Mouse (Mus musculus): ENCODE measurements around the gene Zfp212.

Gene Zfp212

DNA sequence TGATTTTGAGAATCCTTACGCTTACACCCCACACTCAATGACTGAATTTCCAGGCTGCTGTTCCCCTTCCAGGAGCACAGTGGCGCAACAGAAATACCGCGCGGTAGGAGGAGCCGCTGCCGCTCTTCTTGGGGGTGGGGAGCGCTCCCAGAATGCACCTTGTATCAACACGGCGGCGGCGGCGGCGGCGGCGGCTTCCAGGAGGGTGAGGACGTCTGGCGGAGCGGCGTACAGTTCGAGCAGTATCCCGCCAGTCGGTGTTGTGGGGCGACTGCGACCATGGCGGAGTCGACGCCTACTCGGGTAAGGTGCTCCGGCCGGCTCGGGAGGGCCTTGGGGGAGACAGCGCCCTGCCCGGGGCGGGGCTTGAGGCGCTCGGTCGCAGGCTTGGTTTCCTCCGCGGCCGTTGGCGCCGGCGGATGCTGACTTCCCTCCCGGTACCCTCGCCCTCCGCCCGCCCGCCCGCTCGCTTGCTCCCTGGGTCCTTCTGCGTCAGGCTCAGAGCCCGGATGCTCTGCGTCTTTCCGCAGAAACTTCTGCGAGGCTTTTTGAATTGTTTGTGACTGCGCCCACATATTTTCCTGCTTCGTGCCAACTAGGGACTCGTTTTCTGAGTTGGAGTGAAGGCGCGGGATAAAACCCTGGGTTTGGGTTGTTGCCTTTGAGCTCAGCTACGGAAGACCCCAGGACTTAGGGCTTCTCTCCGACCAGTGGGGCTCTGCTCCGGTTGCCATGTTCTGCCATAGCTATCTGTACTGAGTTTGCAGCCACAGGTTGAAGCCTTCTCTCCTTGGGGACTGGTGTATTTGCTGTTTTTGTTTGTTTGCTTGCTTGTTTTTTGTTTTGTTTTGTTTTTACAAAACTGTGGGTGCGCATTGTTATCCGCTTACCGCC, at the start of gene Zfp212:
Gene Zfp212, plus strand, starts transcription at position 30 of the 894 bp plus-strand sequence.
- DNase-seq (ENCODE audit: low spot score), result peak; percentile 93

DNA sequence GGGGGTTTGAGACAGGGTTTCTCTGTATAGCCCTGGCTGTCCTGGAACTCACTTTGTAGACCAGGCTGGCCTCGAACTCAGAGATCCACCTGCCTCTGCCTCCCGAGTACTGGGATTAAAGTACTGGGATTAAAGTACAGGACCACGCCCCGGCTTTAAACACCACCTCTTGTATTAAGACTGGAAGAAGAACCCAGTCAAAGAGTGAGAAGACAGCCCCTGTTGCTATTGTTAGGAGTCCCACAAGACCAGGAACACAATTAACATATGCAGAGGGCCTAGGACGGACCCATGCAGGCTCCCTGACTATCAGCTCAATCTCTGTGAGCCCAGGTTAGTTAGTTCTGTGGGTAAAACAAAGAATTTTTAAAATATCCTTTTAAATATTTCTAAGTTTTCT, 48.0 kb upstream of the Zfp212 start:
- no peak for DNase-seq (ENCODE audit: low spot score)

GRCm38 (mm10) chr6:47877058-47877457, 43.2 kb upstream of the Zfp212 start, which contains the start of gene Zfp282:
TSS of gene Zfp282 (plus strand) at chr6:47877204.
- DNase-seq (ENCODE audit: low spot score), result no peak

DNA sequence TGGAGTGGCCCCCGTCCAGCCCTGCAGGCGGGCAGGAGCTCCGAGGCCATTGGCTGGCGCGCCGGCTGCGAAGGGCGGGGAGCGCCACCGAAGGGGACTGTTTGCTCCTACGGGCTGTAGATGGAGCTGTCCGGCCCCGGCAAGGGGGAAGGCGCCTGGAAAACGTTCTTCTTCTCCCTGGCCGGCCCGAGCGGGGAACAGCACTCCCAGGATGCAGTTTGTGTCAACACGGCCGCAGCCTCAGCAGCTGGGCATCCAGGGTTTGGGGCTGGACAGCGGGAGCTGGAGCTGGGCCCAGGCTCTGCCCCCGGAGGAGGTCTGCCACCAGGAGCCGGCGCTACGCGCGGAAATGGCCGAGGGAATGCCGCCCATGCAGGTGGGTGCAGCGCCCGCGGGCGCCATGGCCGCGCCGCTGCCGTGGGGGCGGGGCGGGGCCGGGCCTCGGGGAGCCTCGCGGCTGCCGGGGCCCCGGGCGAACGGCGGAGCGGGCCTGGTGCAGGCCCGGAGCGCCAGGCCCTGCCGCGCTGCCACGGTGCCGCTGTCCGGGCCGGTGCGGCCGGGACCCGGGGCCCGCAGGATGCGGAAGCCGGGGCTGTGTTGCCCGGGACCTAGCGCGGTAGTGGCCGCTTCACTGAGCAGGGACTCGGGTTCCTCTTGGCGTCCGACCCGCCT, 42.7 kb upstream of the Zfp212 start:
- peak; percentile 92 for DNase-seq (ENCODE audit: low spot score)

DNA sequence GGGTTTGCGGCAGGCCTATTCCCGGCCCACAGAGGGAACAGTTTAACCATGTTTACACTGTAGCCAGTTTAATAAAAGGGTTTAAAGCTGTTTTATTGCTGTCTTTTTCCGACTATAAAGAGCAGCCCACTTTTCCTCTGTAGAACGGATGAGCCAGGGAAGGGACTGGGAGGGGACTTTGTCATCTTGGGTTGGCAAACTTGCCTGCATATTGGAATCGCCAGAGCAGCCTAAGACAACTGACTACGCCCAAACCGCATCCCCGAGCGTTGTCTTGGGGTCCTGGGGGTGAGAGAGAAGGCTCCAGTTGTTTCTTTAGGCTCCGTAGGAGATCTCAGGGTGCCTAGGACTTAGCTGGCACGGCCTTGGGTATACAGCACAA, 42.2 kb upstream of the Zfp212 start:
- no peak for DNase-seq (ENCODE audit: low spot score)

- DNase-seq (ENCODE audit: low spot score), result no peak
Observed at GRCm38 (mm10) chr6:47878593-47878992, 41.7 kb upstream of the Zfp212 start.

DNA sequence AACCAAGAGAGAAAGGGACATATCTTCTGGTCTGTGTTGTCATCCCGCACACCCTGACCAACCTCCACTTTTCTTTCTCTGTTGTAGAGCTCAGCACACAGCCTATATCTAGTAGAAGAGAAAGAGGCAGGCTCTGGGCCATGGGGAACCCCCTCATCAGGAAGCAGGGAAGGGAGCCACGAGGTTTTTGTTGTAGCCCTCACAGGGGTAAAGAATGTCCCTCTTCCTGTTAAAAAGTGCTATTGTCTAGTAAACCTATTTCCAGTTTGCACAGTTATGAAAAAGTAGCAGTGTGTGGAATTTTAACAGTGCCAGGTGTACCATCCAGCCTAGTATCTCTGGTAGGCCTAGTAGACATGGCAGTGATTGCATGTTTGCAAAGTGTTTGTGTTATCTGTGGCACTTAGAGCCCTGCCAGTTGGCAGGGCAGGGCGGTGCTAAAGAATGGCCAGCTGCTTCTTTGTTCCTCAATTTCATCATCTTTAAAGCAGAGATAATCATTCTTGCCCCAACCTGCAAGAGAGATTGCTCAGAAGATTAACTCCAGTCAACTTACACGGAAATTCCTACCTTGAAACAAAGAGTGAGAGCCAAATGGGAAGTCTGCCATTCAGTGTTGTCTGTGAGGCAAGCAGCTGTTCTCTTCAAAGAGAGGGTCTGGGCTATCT, 41.1 kb upstream of the Zfp212 start:
- DNase-seq (ENCODE audit: low spot score), result no peak

DNA sequence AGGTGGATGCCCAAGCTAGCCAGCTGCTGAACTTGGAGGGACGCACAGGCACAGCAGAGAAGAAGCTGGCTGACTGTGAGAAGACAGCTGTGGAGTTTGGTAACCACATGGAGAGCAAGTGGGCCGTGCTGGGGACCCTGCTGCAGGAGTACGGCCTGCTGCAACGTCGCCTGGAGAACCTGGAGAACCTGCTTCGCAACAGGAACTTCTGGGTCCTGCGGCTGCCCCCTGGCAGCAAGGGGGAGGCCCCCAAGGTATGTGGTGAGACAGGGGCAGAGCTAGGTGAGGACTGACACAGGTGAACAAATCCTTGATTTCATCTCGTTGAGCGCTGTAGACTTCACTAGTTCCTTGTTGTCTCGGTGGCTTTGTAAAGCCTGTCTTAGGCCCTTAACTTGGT, 40.1 kb upstream of the Zfp212 start:
- DNase-seq (ENCODE audit: low spot score), result no peak

DNA sequence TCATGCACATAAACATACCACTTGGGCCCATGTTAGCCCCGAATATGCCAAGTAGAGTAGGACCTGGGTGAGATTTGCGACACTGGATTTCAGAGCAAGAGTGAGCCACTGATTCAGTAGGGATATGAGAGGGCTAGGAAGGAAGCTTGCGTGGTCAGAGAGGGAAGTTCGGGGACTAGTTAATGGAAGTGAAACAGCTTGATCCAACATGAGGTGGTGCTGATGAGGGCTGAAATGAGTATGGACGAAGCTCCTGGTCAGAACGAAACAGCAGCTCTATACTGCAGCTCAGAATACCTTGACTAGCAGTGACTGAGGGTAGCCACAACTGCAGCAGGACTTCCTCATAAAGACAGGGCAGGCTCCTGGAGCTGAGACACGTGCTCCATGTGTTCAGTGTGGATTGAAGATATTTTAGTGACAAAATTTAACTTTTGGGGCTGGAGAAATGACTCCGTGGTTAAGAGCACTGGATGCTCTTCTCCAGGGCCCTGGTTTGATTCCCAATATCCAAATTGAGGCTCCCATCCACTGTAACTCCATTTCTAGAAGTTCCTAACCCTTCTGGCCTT, 31.4 kb upstream of the Zfp212 start:
- DNase-seq (ENCODE audit: low spot score), result no peak

- DNase-seq (ENCODE audit: low spot score), result no peak
Observed at GRCm38 (mm10) chr6:47899416-47899815, 20.9 kb upstream of the Zfp212 start.

GRCm38 (mm10) chr6:47903587-47903986, 16.7 kb upstream of the Zfp212 start:
- DNase-seq (ENCODE audit: low spot score), result no peak

- no peak for DNase-seq (ENCODE audit: low spot score)
Observed at GRCm38 (mm10) chr6:47904361-47904760, 15.9 kb upstream of the Zfp212 start.

DNA sequence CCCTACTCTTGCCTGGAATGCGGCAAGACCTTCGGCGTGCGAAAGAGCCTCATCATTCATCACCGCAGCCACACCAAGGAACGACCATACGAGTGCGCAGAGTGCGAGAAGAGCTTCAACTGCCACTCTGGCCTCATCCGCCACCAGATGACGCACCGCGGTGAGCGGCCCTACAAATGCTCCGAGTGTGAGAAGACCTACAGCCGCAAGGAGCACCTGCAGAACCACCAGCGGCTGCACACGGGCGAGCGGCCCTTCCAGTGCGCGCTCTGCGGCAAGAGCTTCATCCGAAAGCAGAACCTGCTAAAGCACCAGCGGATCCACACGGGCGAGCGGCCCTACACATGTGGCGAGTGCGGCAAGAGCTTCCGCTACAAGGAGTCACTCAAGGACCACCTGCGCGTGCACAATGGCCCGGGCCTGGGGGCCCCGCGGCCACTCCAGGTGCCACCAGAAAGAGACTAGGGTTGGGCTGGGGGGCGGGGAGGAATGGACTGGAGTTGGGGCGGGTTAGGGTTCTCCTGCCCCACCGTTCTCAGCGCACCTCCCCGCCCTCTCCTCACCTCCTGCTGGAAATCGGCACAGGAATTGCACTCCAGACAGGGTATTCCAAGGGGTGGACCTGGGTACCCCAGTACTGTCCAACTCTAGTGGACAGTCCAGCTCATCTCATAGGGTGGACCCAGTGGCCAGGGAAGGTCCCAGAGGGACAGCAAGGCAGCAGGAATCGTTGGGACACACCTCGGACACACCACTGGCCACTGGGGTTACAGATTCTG, 15.2 kb upstream of the Zfp212 start:
- DNase-seq (ENCODE audit: low spot score), result no peak

DNA sequence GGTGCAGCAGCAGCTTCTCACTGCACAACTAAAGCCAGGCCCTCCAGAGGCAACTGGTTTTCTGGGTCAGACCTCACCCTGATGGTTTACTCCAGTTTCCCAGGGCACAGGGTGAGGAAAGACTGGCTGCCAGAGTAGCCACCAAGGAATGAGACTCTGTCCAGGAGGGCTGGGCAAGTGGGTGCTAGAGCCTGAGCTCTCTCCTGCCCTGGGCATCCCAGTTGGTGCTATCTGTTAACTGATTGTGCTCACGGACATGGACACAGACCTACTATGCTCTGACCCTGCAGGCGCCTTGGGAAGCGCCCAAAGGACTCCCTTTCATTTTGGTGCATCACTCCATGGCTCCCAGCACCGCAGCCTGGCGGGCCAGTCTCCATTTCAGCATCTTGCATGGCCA, 13.9 kb upstream of the Zfp212 start:
- DNase-seq (ENCODE audit: low spot score), result no peak

- DNase-seq (ENCODE audit: low spot score), result no peak
Observed at GRCm38 (mm10) chr6:47909007-47909406, 11.3 kb upstream of the Zfp212 start.

- no peak for DNase-seq (ENCODE audit: low spot score)
Observed at GRCm38 (mm10) chr6:47911650-47912049, 8.6 kb upstream of the Zfp212 start.

GRCm38 (mm10) chr6:47912991-47913390, 7.3 kb upstream of the Zfp212 start:
- no peak for DNase-seq (ENCODE audit: low spot score)

DNA sequence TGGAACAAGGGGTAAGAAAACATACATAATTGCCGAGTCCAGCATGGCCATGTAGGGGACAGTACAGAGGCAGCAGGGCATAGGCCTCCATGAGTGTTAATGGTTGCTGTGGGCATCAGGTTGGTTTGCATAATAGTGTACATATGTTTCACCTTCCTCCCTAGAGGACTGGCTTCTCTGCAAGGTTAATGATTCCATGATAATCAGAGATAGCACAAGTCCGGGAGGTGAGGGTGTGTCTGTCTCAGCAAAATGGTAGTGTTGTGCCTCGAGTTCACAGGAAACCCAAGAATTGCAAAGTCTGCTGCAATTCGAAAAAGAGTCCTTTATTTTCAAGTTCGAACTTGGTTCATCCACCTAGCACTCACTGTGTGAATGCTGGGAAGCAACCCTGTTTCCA, 3.2 kb upstream of the Zfp212 start:
- DNase-seq (ENCODE audit: low spot score), result no peak

DNA sequence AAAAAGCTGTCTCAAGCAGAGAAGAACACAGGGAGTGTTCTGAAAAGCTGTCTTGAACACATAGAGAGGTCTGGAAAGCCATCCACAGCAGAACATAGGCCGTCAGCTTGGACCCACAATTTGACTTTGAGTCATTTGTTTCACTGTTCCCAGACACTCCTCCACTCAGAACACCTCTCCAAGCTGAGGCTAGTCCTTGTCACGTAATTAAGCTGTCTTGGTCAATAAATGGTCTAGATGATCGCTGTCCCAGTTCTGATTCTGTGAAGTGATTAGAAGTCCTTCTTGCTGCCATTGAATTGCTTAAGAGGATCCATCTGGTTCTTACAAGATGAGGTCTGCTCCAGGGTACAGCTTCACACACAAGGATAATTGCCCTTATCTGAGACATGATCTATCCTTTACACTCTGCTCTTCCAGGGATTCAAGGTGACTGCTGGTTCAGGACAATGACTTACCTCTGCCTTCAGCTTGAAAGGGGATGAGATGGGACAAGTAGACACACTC, 1.5 kb upstream of the Zfp212 start:
- no peak for DNase-seq (ENCODE audit: low spot score)

- peak; percentile 21 for DNase-seq (ENCODE audit: low spot score)
Observed at GRCm38 (mm10) chr6:47919646-47920446, 430 bp upstream of the Zfp212 start.

DNA sequence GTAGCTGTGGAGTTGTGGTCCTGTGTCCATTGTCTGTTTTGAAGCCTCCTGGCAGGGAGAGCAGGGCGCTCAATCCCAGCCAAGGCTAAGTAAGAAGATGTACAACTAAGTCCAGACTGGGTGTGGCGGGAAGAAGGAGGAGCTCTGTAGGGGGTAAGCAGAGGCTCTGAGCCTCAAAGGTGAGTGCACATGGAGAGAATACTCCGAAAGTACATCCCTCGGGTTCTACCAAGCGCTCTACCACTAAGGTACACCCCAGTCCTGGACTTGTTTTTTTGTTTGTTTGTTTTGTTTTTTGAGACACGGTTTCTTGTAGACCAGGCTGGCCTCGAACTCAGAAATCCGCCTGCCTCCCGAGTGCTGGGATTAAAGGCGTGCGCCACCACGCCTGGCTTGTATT, 22.2 kb downstream of the Zfp212 start:
- no peak for DNase-seq (ENCODE audit: low spot score)
